26 mouse cellular contexts compared by ENCODE assay signal in the genomic region with DNA sequence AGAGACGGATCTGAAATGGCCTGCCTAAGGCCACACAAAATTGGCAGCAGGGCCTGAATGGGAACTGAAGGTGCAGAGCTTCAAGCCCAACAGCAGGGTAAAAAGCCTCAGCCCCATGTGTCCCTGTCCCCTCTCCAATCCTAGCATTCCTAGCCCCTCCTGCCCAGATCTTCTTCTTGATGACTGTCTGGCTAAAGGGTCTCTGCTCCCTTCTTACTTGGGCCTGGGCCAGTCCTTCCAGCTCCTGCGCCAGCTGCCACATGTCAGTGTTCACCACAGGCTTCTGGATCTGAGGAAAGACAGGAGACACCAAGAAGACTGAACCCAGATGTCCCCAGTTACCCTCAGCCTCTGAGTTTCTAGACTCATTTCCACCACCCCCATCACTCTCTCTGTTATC. TPM values are rescaled to one million over a fixed set of nuclear protein-coding genes. Genes with fewer than 3 reads are reported as not detected.
DNase-seq lines count a peak whose midpoint lies in the region; ATAC-seq lines count a peak whose summit lies in the region.
"Had no signal": no experiment of that assay in that cellular context is flagged by ENCODE, and none has a peak within 500 bp of the region (broad histone marks: within the 10 kb centered on the region; RNA-seq: fewer than 3 reads in every experiment).

No protein-coding gene starts in this region.

- peak; percentile 69 to 74 for DNase-seq in cerebellum, postnatal 14 days
- no peak for DNase-seq in cerebellum, adult 11 months
- DNase-seq in left cerebral cortex, postnatal 4 days, result peak; percentile 83
- DNase-seq in left cerebral cortex, adult 18-20 months (ENCODE audit: low spot score in 2 of 2), result no peak
- DNase-seq in lung, postnatal 25 days (ENCODE audit: low spot score), result no peak
- peak; percentile 23 for DNase-seq in MN1 (ENCODE audit: low spot score)
- DNase-seq: adrenal gland, adult 8-10 months; B cell, adult 2 months; cerebellum, adult 18-20 months; cerebellum, adult 9-11 months; gastrocnemius, postnatal 10 days; gastrocnemius, postnatal 36 days; heart, adult 2 months; heart, postnatal 4 days had no signal

- H3K4me3 ChIP-seq in lung, embryonic 16.5 days (ENCODE audit: low read length), result no peak overlapping the region
- H3K4me3 ChIP-seq: forebrain, embryonic 10.5 days; forebrain, embryonic 13.5 days; heart, adult 2 months; heart, embryonic 10.5 days; heart, embryonic 13.5 days; hindbrain, embryonic 12.5 days had no signal

- no peaks in the 10 kb centered on the region for H3K27me3 ChIP-seq in lung, embryonic 16.5 days (ENCODE audit: control insufficient read depth, insufficient read depth, low read depth, low read length)

- intact Hi-C loops in left cerebral cortex, postnatal 4 days (cut with DNase I), result no loop called here

- no peaks in the 10 kb centered on the region for H3K4me1 ChIP-seq in lung, embryonic 16.5 days (replicated peaks; ENCODE audit: control insufficient read depth, insufficient read depth, low read length)
- H3K4me1 ChIP-seq: forebrain, embryonic 10.5 days; heart, embryonic 13.5 days; hindbrain, embryonic 12.5 days had no signal

- ATAC-seq in lung, embryonic 16.5 days (ENCODE audit: low read depth), result 0 out of 2 replicates have a peak, but pooled peaks have one; percentile 34
- ATAC-seq: forebrain, embryonic 13.5 days; forebrain, embryonic 16.5 days had no signal

- no peak overlapping the region for H3K27ac ChIP-seq in lung, embryonic 16.5 days (ENCODE audit: low read length)
- H3K27ac ChIP-seq: forebrain, embryonic 10.5 days; forebrain, embryonic 13.5 days; heart, adult 2 months; heart, embryonic 10.5 days; heart, embryonic 13.5 days; hindbrain, embryonic 12.5 days had no signal

- H3K9ac ChIP-seq in lung, embryonic 16.5 days (ENCODE audit: low read length), result no peak overlapping the region
- H3K9ac ChIP-seq: forebrain, embryonic 13.5 days; heart, embryonic 13.5 days; hindbrain, embryonic 12.5 days had no signal

- H3K9me3 ChIP-seq in lung, embryonic 16.5 days (ENCODE audit: control insufficient read depth, low read length), result no peaks in the 10 kb centered on the region
- H3K9me3 ChIP-seq: forebrain, embryonic 10.5 days; forebrain, embryonic 13.5 days; G1E; heart, embryonic 10.5 days; heart, embryonic 13.5 days; hindbrain, embryonic 12.5 days had no signal

- H3K36me3 ChIP-seq in lung, embryonic 16.5 days (ENCODE audit: control insufficient read depth, insufficient read depth, low read length), result no peaks in the 10 kb centered on the region
- H3K36me3 ChIP-seq: forebrain, embryonic 10.5 days; G1E; heart, embryonic 10.5 days; heart, embryonic 13.5 days; hindbrain, embryonic 12.5 days had no signal

- H3K4me2 ChIP-seq in lung, embryonic 16.5 days (ENCODE audit: low read depth, low read length), result no peak overlapping the region
- H3K4me2 ChIP-seq: forebrain, embryonic 13.5 days; heart, embryonic 13.5 days; hindbrain, embryonic 12.5 days had no signal

- 69% methylated on average over 2 of the region's 2 CpGs for WGBS in lung, embryonic 16.5 days

RNA-seq across cellular contexts. Expression of a gene that starts 9.7 kb away (rescaled TPM):
- total RNA-seq in left cerebral cortex, postnatal 4 days (2021), result not detected
- under 1 TPM; 0.49 to 0.53 TPM for total RNA-seq in left cerebral cortex, adult 18-20 months (2021)
- 3.4 and 3.5 TPM in 2 replicates for polyA plus RNA-seq in lung, embryonic 16.5 days (2015; fragmentation: Nextera tagmentation; extraction: Ambion mirVana)
- total RNA-seq: CH12.LX; gastrocnemius, adult 18-20 months; gastrocnemius, postnatal 10 days; gastrocnemius, postnatal 36 days; granulocyte monocyte progenitor cell, adult 5-6 weeks; heart, adult 2 months; heart, postnatal 14 days had no signal
- polyA plus RNA-seq: forebrain, embryonic 13.5 days; forebrain, embryonic 16.5 days; G1E had no signal

RNA-seq across cellular contexts. Expression of a gene that starts 9.7 kb away (rescaled TPM):
- total RNA-seq in left cerebral cortex, postnatal 4 days (2021), result 10 to 100 TPM; 32.3 to 36.6 TPM
- total RNA-seq in left cerebral cortex, adult 18-20 months (2021), result 100 to 1,000 TPM; 114 to 130 TPM
- polyA plus RNA-seq in lung, embryonic 16.5 days (2015; fragmentation: Nextera tagmentation; extraction: Ambion mirVana), result 2.5 and 3.4 TPM in 2 replicates
- total RNA-seq: CH12.LX had no signal

RNA-seq across cellular contexts. Expression of a gene that starts 55.3 kb away (rescaled TPM):
- total RNA-seq in left cerebral cortex, postnatal 4 days (2021), result 1 to 10 TPM; 9.2 to 9.5 TPM
- total RNA-seq in left cerebral cortex, adult 18-20 months (2021), result 1 to 10 TPM; 7.2 to 7.7 TPM
- 4.2 and 4.3 TPM in 2 replicates for polyA plus RNA-seq in lung, embryonic 16.5 days (2015; fragmentation: Nextera tagmentation; extraction: Ambion mirVana)

RNA-seq across cellular contexts. Expression of a gene that starts 55.4 kb away (rescaled TPM):
- 100 to 1,000 TPM; 106 TPM for total RNA-seq in left cerebral cortex, postnatal 4 days (2021)
- total RNA-seq in left cerebral cortex, adult 18-20 months (2021), result 10 to 100 TPM; 83.1 to 91.3 TPM
- 114 and 120 TPM in 2 replicates for polyA plus RNA-seq in lung, embryonic 16.5 days (2015; fragmentation: Nextera tagmentation; extraction: Ambion mirVana)

Comparison
In these comparisons a context has a peak if more than half of its experiments do, and no peak if none do; other contexts are left out.
1. DNase-seq: peak in cerebellum, postnatal 14 days (2 of 2), left cerebral cortex, postnatal 4 days (single experiment) and MN1 (single experiment); none in cerebellum, adult 11 months (single experiment), left cerebral cortex, adult 18-20 months (0 of 2) and lung, postnatal 25 days (single experiment).